17 mouse cellular contexts compared by ENCODE assay signal in genomic region chr11:20326328-20326995, GRCm38 (mm10). TPM values are rescaled to one million over a fixed set of nuclear protein-coding genes. Genes with fewer than 3 reads are reported as not detected.
DNase-seq lines count a peak whose midpoint lies in the region; ATAC-seq and TF ChIP-seq lines count a peak whose summit lies in the region.
"Had no signal": no experiment of that assay in that cellular context is flagged by ENCODE, and none has a peak within 500 bp of the region (broad histone marks: within the 10 kb centered on the region; RNA-seq: fewer than 3 reads in every experiment).

No protein-coding gene starts in this region.

- no peak overlapping the region for H3K4me3 ChIP-seq in heart, embryonic 14.5 days (ENCODE audit: control insufficient read depth in 1 of 2, insufficient read depth in 1 of 2, low read depth in 1 of 2, low read length in 2 of 2)
- no peak overlapping the region for H3K4me3 ChIP-seq in lung, embryonic 14.5 days (ENCODE audit: low read depth, low read length)
- H3K4me3 ChIP-seq in limb, embryonic 15.5 days, result no peak overlapping the region
- H3K4me3 ChIP-seq: erythroblast, embryonic 14.5 days; neural tube, embryonic 13.5 days had no signal

- peaks cover 9% of the 10 kb centered on the region for H3K27me3 ChIP-seq in heart, embryonic 14.5 days (ENCODE audit: control insufficient read depth, insufficient read depth, low read length)
- H3K27me3 ChIP-seq in lung, embryonic 14.5 days (ENCODE audit: insufficient read depth, low read length), result no peaks in the 10 kb centered on the region
- no peaks in the 10 kb centered on the region for H3K27me3 ChIP-seq in limb, embryonic 15.5 days
- H3K27me3 ChIP-seq: neural tube, embryonic 13.5 days had no signal

- no peaks in the 10 kb centered on the region for H3K36me3 ChIP-seq in heart, embryonic 14.5 days (ENCODE audit: control insufficient read depth, insufficient read depth, low read length)
- H3K36me3 ChIP-seq in lung, embryonic 14.5 days (ENCODE audit: insufficient read depth), result no peaks in the 10 kb centered on the region
- no peaks in the 10 kb centered on the region for H3K36me3 ChIP-seq in limb, embryonic 15.5 days
- H3K36me3 ChIP-seq: neural tube, embryonic 13.5 days had no signal

- H3K4me1 ChIP-seq in heart, embryonic 14.5 days (ENCODE audit: control insufficient read depth in 2 of 2, insufficient read depth in 2 of 2, low read length in 2 of 2), result peaks cover 4 to 9% of the 10 kb centered on the region in 2 experiments
- peaks cover 5% of the 10 kb centered on the region; the same call in 1 of the 2 replicates for H3K4me1 ChIP-seq in lung, embryonic 14.5 days (ENCODE audit: insufficient read depth)
- peaks cover 8% of the 10 kb centered on the region; the same call in 1 of the 2 replicates for H3K4me1 ChIP-seq in limb, embryonic 15.5 days

- H3K9me3 ChIP-seq in heart, embryonic 14.5 days (ENCODE audit: control insufficient read depth, low read length), result no peaks in the 10 kb centered on the region
- H3K9me3 ChIP-seq in lung, embryonic 14.5 days (ENCODE audit: low read depth, low read length), result no peaks in the 10 kb centered on the region
- H3K9me3 ChIP-seq in limb, embryonic 15.5 days, result no peaks in the 10 kb centered on the region
- H3K9me3 ChIP-seq: neural tube, embryonic 13.5 days had no signal

- peak overlapping the region; percentile 22; the same call in 1 of the 2 replicates for H3K4me2 ChIP-seq in heart, embryonic 14.5 days (ENCODE audit: low read length)
- no peak overlapping the region for H3K4me2 ChIP-seq in lung, embryonic 14.5 days
- no peak overlapping the region for H3K4me2 ChIP-seq in limb, embryonic 15.5 days
- H3K4me2 ChIP-seq: liver, embryonic 11.5 days; neural tube, embryonic 13.5 days had no signal

- 32% methylated on average over 11 of the region's 11 CpGs for WGBS in heart, embryonic 14.5 days
- 62% methylated on average over 11 of the region's 11 CpGs for WGBS in lung, embryonic 14.5 days
- WGBS in limb, embryonic 15.5 days, result 64% methylated on average over 11 of the region's 11 CpGs

- TF ChIP-seq CTCF in lung, embryonic 14.5 days (IDR thresholded peaks at IDR 0.05; ENCODE audit: low read depth), result no peak

- ATAC-seq in heart, embryonic 14.5 days (ENCODE audit: insufficient number of reproducible peaks, insufficient read depth, low FRiP score, low read depth), result no peak
- ATAC-seq in lung, embryonic 14.5 days (ENCODE audit: insufficient read depth), result peak; percentile 47; the same call in 1 of the 2 replicates
- ATAC-seq in limb, embryonic 15.5 days (ENCODE audit: insufficient number of reproducible peaks, low FRiP score, low TSS enrichment, low read depth), result no peak
- ATAC-seq: activated CD4-positive, CD25-positive, alpha-beta regulatory T cell, adult 4 months; midbrain, embryonic 16.5 days had no signal

- intact Hi-C loops in heart, postnatal 10 days (cut with DNase I), result no loop called here

- H3K27ac ChIP-seq in heart, embryonic 14.5 days (replicated peaks in 1 of 2; ENCODE audit: control insufficient read depth in 1 of 2, insufficient read depth in 1 of 2, low read depth in 2 of 2, low read length in 2 of 2), result no peak overlapping the region
- no peak overlapping the region for H3K27ac ChIP-seq in lung, embryonic 14.5 days (ENCODE audit: low read depth)
- peak overlapping the region; percentile 33; the same call in 1 of the 2 replicates for H3K27ac ChIP-seq in limb, embryonic 15.5 days
- H3K27ac ChIP-seq: macrophage; neural tube, embryonic 13.5 days had no signal

- H3K9ac ChIP-seq in heart, embryonic 14.5 days (ENCODE audit: low read length), result no peak overlapping the region
- no peak overlapping the region for H3K9ac ChIP-seq in lung, embryonic 14.5 days
- no peak overlapping the region for H3K9ac ChIP-seq in limb, embryonic 15.5 days
- H3K9ac ChIP-seq: neural tube, embryonic 13.5 days had no signal

- DNase-seq in heart, postnatal 10 days, result no peak
- DNase-seq in lung, embryonic 14.5 days, result peak; percentile 14
- DNase-seq in lung, adult 18-20 months, result no peak
- peak; percentile 24 for DNase-seq in R1 (ENCODE audit: low read depth, low spot score)
- DNase-seq in adrenal gland, adult 8-10 months, result no peak
- DNase-seq: gastrocnemius, postnatal 25 days; kidney, adult 18-20 months; kidney, postnatal 25 days; layer of hippocampus, adult 9-11 months had no signal

RNA-seq across cellular contexts. Expression of gene Slc1a4, which starts 6.1 kb away (rescaled TPM):
- 6.3 and 7.5 TPM in 2 replicates for polyA plus RNA-seq in heart, embryonic 14.5 days (2014; fragmentation: Nextera tagmentation; extraction: Ambion mirVana)
- 1 to 10 TPM; 3.1 to 3.5 TPM for total RNA-seq in heart, postnatal 10 days (2021)
- 23.9 and 24.6 TPM in 2 replicates for polyA plus RNA-seq in lung, embryonic 14.5 days (2014; fragmentation: Nextera tagmentation; extraction: Ambion mirVana)
- 19.1 and 20.6 TPM in 2 replicates for polyA plus RNA-seq in limb, embryonic 15.5 days (2015; fragmentation: Nextera tagmentation; extraction: Ambion mirVana)
- 10 to 100 TPM in 1 of 4 experiments, 1 to 10 TPM in 3; 8.3 to 10.8 (median 9.3) TPM for total RNA-seq in adrenal gland, adult 8-10 months (2022)

Comparison
In these comparisons a context has a peak if more than half of its experiments do, and no peak if none do; other contexts are left out.
1. DNase-seq: peak in lung, embryonic 14.5 days (single experiment) and R1 (single experiment); none in heart, postnatal 10 days (0 of 2), lung, adult 18-20 months (0 of 2) and adrenal gland, adult 8-10 months (single experiment).